Mouse (Mus musculus): ENCODE measurements around the gene Tll2.

GRCm38 (mm10) chr19:41152016-41152370, 54.6 kb downstream of the Tll2 start:
- TF ChIP-seq CTCF (IDR thresholded peaks at IDR 0.05; ENCODE audit: low read depth) (no peak), EP300 (IDR thresholded peaks at IDR 0.05; ENCODE audit: low read depth) (no peak)
